Mouse (Mus musculus): ENCODE measurements at regions not wholly inside any gene's neighbourhood (a gene's known extent, or its start where the extent isn't known, plus 50 kb on each side); places are given as distances from the start of the nearest gene placed in this dataset.

DNA sequence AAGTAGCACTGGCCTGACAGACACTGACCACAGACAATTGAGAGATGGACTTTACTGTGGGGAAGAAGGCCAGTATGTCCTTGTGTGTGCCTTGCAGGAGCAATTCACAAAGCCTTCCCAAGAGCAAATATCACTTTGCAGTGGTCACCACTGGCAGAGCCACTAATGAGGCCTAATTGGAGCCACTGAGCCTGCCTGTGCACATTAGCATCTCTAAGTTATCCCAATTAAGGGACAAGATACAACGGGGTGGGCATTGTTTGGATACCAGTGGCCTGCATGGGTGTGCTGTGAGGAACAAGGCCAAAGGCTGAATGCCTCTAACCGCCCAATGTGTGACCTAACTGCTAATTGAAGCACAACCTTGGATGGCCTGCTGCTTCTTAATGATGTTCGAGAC is 433.4 kb upstream of the Ptbp2 start:
- no peak for TF ChIP-seq CTCF (IDR thresholded peaks at IDR 0.05)
- ChIA-PET POLR2A (no interaction called here), CTCF (interaction anchor here (1.8 kb wide), 1 partner anchor 15 kb away, joined by 4 read pairs; no protein-coding TSS in a partner anchor)
- DNase-seq (ENCODE audit: low read depth, low spot score): no peak
- in situ Hi-C loops (cut with MboI; ENCODE audit: low pct_unique_long_range_greater_than_20kb): no loop called here
- no peaks in the 10 kb centered on the region for H3K27me3 ChIP-seq
- ATAC-seq: no peak

DNA sequence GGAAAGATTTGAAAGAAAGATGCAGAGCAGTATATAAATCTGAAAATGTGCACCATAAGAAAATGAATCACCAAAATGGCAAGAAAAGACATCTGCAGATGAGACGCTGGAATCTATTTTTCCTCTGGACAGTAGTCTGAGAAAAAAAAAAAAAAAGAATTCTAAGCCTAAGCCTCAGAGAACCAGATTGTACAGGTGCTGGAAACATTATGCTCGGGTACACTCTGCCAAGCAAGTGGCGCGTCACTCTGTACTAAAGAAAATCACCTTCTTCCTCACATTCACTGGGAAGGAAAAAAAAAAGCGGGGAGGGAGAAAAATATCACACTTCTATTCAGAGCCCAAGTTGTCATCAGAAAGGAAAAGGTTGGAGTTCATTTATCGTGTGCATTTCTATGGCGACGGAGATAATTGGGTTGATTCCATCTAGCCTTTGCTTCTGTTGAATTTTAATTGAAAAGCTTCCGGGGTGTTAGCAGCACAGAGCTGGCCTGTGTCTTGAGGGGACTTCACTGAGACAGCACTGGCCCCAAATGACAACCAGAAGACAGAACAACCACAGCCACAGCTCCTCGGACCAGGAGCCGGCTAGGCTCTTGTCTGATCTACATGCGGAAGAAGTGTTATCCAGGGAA is 430.5 kb upstream of the Ptbp2 start:
- no peaks in the 10 kb centered on the region for H3K27me3 ChIP-seq
- no peak for ATAC-seq
- ChIA-PET POLR2A (no interaction called here), CTCF (interaction anchor here (1.1 to 1.6 kb wide), 2 partner anchors 8 to 15 kb away, joined by 3 to 5 read pairs; no protein-coding TSS in a partner anchor)
- in situ Hi-C loops (cut with MboI; ENCODE audit: low pct_unique_long_range_greater_than_20kb): no loop called here
- no peak for DNase-seq (ENCODE audit: low read depth, low spot score)
- TF ChIP-seq CTCF (IDR thresholded peaks at IDR 0.05): no peak

DNA sequence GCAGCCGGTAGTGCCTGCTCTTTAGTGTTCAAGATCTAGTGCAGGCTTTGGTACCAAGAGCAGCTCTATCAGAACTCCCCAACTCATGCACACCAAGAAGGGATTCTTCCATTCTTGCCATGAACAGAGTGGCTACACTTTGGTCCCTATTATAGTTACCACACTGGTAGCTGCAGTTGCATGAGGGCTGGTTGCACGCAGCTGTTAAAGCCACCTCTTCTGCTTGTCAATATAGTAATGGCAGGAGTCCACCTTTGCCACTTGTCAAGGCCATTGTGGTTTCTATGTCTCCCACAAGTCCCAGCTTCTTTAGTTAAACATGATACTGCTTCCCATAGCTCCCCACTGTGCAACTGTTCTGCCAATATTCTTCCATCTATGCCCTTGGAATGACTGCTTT is 415.1 kb upstream of the Ptbp2 start:
- in situ Hi-C loops (cut with MboI; ENCODE audit: low pct_unique_long_range_greater_than_20kb): loop anchor here (25.0 kb wide), 1 partner anchor 412 kb away; the partner anchor contains the start of gene Ptbp2
- DNase-seq (ENCODE audit: low read depth, low spot score) (no peak), ATAC-seq (no peak)
- ChIA-PET CTCF (interaction anchor here (1.0 to 1.4 kb wide), 5 partner anchors 10 to 398 kb away, joined by 3 to 5 read pairs (median 4); no protein-coding TSS in a partner anchor), POLR2A (no interaction called here)
- H3K27me3 ChIP-seq: no peaks in the 10 kb centered on the region
- TF ChIP-seq CTCF (IDR thresholded peaks at IDR 0.05): no peak

DNA sequence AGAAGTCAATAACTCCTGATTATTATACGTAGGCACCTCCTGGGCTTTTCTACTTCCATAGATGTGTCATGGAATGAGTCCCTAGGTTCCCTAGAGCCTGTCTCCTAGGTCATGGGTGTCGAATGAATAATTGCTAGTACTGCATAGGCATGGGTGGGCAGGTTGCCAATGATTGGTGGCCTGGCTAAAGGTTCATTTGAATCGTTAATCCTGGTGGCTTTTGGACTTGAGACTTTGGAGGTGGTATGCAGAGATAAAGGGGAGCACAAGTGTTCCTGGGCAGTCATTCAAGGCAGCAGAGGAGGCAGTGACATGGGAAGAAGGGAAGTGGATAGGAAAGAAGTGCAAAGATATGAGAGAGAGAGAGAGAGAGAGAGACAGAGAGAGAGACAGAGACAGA is 410.2 kb upstream of the Ptbp2 start:
- in situ Hi-C loops (cut with MboI; ENCODE audit: low pct_unique_long_range_greater_than_20kb): loop anchor here (25.0 kb wide), 1 partner anchor 407 kb away; the partner anchor contains the start of gene Ptbp2
- CTCF ChIA-PET: interaction anchor here (1.8 to 3.7 kb wide), 4 partner anchors 8 to 20 kb away, joined by 6 to 23 read pairs (median 16); no protein-coding TSS in a partner anchor
- DNase-seq (ENCODE audit: low read depth, low spot score) (no peak), ATAC-seq (no peak)
- no peak for TF ChIP-seq CTCF (IDR thresholded peaks at IDR 0.05)
- no peaks in the 10 kb centered on the region for H3K27me3 ChIP-seq
- POLR2A ChIA-PET: no interaction called here

DNA sequence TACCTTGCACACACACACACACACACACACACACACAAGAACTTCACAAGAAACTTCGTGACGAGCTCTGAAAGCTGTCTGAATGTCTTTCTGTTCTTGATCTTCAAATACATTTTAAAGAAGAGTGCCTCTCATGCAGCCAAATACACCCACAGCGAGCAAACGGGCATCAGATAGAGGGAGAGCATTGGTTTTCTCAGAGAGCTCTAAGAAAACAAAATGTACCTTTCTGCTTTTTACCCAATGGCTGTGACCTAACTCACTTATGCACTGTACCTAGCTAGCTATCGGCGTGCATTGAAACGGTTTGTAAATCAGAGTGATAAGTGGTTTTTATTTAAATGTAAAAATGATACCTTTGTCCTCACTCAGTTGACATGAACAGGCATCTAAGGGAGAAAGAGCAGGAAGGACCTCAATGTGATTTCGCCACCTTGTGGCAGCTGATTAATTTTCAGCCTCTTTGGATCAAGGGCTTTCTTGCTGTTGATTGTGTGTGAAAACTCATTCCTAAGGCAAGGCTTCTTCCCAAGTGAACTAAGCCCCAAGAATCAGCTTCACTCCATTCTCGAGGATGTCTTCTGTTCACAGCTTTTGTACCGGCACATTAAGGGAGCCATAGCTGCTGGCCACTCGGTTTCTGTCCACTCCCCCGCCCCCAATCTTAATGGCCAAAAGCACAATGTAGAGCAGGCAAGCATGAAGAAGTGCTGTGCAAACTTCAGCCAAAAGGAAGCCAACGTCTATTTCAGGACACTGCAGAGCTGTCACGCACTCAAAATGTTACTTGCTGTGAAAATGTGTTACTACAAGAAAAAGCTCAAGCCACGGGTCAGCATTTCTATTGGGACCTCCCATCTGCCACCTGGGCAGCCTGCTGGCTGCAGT is 408.4 kb upstream of the Ptbp2 start:
- in situ Hi-C loops (cut with MboI; ENCODE audit: low pct_unique_long_range_greater_than_20kb): loop anchor here (25.0 kb wide), 1 partner anchor 405 kb away; the partner anchor contains the start of gene Ptbp2
- POLR2A ChIA-PET: interaction anchor here (0.6 kb wide), 1 partner anchor 79 kb away, joined by 7 read pairs; no protein-coding TSS in a partner anchor
- DNase-seq (ENCODE audit: low read depth, low spot score): peak; percentile 47

DNA sequence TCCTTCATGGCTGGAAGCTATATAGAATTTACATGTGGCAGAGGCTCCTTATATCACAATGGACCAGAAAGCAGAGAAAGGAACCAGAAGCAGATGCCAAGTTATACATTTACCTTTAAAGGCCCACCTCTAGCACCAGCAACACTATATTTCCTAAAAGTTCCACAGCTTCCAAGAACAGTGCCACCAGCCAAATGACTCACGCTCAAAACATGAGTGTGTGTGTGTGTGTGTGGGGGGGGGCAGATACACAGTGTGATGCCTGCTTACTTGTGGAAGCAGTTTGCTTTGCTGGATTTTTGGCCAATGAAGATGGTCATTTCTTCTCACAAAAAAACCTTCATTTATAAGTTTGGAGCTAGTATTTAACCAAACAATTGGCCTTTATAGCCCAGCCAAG is 405.3 kb upstream of the Ptbp2 start:
- DNase-seq (ENCODE audit: low read depth, low spot score) (no peak), ATAC-seq (peak; percentile 44)
- CTCF ChIA-PET: no interaction called here
- in situ Hi-C loops (cut with MboI; ENCODE audit: low pct_unique_long_range_greater_than_20kb): loop anchor here (25.0 kb wide), 1 partner anchor 402 kb away; the partner anchor contains the start of gene Ptbp2
- POLR2A ChIA-PET: interaction anchor here (0.6 kb wide), 2 partner anchors 320 to 725 kb away, joined by 3 read pairs; no protein-coding TSS in a partner anchor
- TF ChIP-seq CTCF (IDR thresholded peaks at IDR 0.05): no peak
- H3K27me3 ChIP-seq: no peaks in the 10 kb centered on the region

More for the DNA sequence above, 408.4 kb upstream of the Ptbp2 start:
- peak; percentile 86 for TF ChIP-seq CTCF (IDR thresholded peaks at IDR 0.05)
- peak; percentile 90 for ATAC-seq
- no peaks in the 10 kb centered on the region for H3K27me3 ChIP-seq
- CTCF ChIA-PET: interaction anchor here (0.6 to 3.7 kb wide), 31 partner anchors 10 to 1512 kb away, joined by 3 to 23 read pairs (median 3); no protein-coding TSS in a partner anchor

DNA sequence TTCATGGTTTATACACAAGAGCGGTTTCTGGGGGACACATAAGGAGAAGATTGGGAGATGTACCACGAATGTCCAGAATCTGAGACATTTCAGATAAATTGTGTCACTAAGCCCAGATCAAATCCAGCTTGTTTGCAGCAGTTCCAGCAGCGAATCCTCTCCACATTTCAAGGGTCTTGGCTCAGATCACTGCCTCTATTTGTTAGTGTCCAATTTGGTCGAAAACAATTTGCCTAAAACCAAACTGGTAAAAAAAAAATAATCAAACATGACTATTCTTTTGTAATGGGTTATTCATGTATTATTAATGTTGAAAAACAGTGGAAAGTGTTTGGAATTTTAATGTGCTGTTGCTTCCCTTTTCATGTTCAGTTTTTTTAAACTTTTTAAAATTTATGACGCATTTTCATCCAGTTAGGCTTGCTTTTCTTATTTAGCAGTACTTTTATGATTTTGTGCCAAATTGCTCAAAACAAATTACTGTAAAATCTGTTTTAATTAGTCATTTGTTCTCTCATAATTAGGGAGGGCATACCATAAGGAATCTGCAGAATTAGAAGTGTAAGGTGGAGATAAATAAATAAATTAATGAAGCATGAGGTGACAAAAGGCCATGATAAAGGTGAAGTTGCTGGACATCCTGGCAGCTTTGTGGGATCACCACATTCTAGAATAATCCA is 396.8 kb upstream of the Ptbp2 start:
- POLR2A ChIA-PET: no interaction called here
- no peak for TF ChIP-seq CTCF (IDR thresholded peaks at IDR 0.05)
- no peak for ATAC-seq
- in situ Hi-C loops (cut with MboI; ENCODE audit: low pct_unique_long_range_greater_than_20kb): loop anchor here (25.0 kb wide), 1 partner anchor 394 kb away; the partner anchor contains the start of gene Ptbp2
- DNase-seq (ENCODE audit: low read depth, low spot score): no peak
- CTCF ChIA-PET: interaction anchor here (1.3 to 1.6 kb wide), 2 partner anchors 12 to 18 kb away, joined by 4 to 5 read pairs; no protein-coding TSS in a partner anchor
- H3K27me3 ChIP-seq: no peaks in the 10 kb centered on the region

DNA sequence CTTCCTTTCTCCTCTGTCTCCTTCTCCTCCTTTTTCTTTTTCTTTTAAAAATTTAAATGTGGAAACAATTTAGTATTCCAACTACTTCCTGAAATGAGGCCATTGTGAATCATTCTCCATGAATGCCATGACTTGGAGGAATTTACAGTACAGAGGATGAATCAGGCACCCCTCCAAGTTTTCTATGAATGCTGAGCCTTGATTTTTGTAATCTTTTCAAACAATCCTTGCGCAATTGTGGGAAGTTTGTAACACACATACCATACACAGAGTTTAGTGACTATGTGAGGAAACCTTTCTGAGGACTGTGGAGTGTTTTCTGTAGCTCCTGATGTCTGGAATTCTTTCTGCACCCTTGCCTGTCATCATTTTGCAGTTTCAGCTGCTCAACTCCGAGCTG is 391.4 kb upstream of the Ptbp2 start:
- no peak for TF ChIP-seq CTCF (IDR thresholded peaks at IDR 0.05)
- peak; percentile 92 for DNase-seq (ENCODE audit: low read depth, low spot score)
- CTCF ChIA-PET: interaction anchor here (1.3 to 4.3 kb wide), 2 partner anchors 17 to 87 kb away, joined by 3 to 22 read pairs; no protein-coding TSS in a partner anchor
- no peaks in the 10 kb centered on the region for H3K27me3 ChIP-seq
- ATAC-seq: peak; percentile 93
- in situ Hi-C loops (cut with MboI; ENCODE audit: low pct_unique_long_range_greater_than_20kb): loop anchor here (25.0 kb wide), 1 partner anchor 388 kb away; the partner anchor contains the start of gene Ptbp2
- POLR2A ChIA-PET: no interaction called here

Data from Patski (cell line).